Mouse (Mus musculus): ENCODE measurements at regions not wholly inside any gene's neighbourhood (a gene's known extent, or its start where the extent isn't known, plus 50 kb on each side); places are given as distances from the start of the nearest gene placed in this dataset.

- no peak for TF ChIP-seq CTCF (IDR thresholded peaks at IDR 0.05; ENCODE audit: low read depth, low read length)
- no peak for TF ChIP-seq POLR2A (IDR thresholded peaks at IDR 0.05; ENCODE audit: extremely low read depth, insufficient read depth, low read length)
Measured at GRCm38 (mm10) chr12:79887225-79887886, 225.5 kb downstream of the Zfp36l1 start.
